Mouse (Mus musculus): ENCODE data around the gene Rasal3. TPM values are rescaled to one million over a fixed set of nuclear protein-coding genes. Genes with fewer than 3 reads are reported as not detected.

The Rasal3 gene
- polyA plus RNA-seq, 1 experiment from 2014 or later: 0.63 TPM

GRCm38 (mm10) chr17:32435151-32435550 lies 31.8 kb upstream of the Rasal3 start:
- H3K27me3 ChIP-seq (ENCODE audit: control insufficient read depth, insufficient read depth, low read length): no peaks in the 10 kb centered on the region
- DNase-seq (ENCODE audit: low spot score) (no peak), ATAC-seq (replicated peaks; ENCODE audit: insufficient number of reproducible peaks, low FRiP score, low TSS enrichment, low read depth) (no peak)
- no peaks in the 10 kb centered on the region for H3K9me3 ChIP-seq (replicated peaks; ENCODE audit: control insufficient read depth, low read length)
- no peak overlapping the region for H3K4me3 ChIP-seq (ENCODE audit: low read depth, low read length)
- H3K36me3 ChIP-seq (replicated peaks; ENCODE audit: control insufficient read depth, insufficient read depth, low read depth, low read length): no peaks in the 10 kb centered on the region
- no peak overlapping the region for H3K27ac ChIP-seq (replicated peaks; ENCODE audit: low read depth, low read length)
- no peak overlapping the region for H3K4me2 ChIP-seq (ENCODE audit: low read depth, low read length)
- no peak overlapping the region for H3K9ac ChIP-seq (replicated peaks; ENCODE audit: low read length)
- no peaks in the 10 kb centered on the region for H3K4me1 ChIP-seq (ENCODE audit: control insufficient read depth, insufficient read depth, low read length)
- WGBS: 75% methylated on average over 5 of the region's 5 CpGs

- H3K36me3 ChIP-seq (replicated peaks; ENCODE audit: control insufficient read depth, insufficient read depth, low read depth, low read length): no peaks in the 10 kb centered on the region
- DNase-seq (ENCODE audit: low spot score): no peak
- H3K4me1 ChIP-seq (ENCODE audit: control insufficient read depth, insufficient read depth, low read length): no peaks in the 10 kb centered on the region
- 70% methylated on average over 4 of the region's 4 CpGs for WGBS
- H3K9ac ChIP-seq (replicated peaks; ENCODE audit: low read length): no peak overlapping the region
- no peak overlapping the region for H3K27ac ChIP-seq (replicated peaks; ENCODE audit: low read depth, low read length)
- H3K9me3 ChIP-seq (replicated peaks; ENCODE audit: control insufficient read depth, low read length): no peaks in the 10 kb centered on the region
- no peak overlapping the region for H3K4me2 ChIP-seq (ENCODE audit: low read depth, low read length)
- no peaks in the 10 kb centered on the region for H3K27me3 ChIP-seq (ENCODE audit: control insufficient read depth, insufficient read depth, low read length)
- ATAC-seq (replicated peaks; ENCODE audit: insufficient number of reproducible peaks, low FRiP score, low TSS enrichment, low read depth): no peak
- no peak overlapping the region for H3K4me3 ChIP-seq (ENCODE audit: low read depth, low read length)
Observed at GRCm38 (mm10) chr17:32434324-32434723, 30.9 kb upstream of the Rasal3 start.

GRCm38 (mm10) chr17:32431972-32432371 lies 28.6 kb upstream of the Rasal3 start:
- 61% methylated on average over 3 of the region's 3 CpGs for WGBS
- ATAC-seq (replicated peaks; ENCODE audit: insufficient number of reproducible peaks, low FRiP score, low TSS enrichment, low read depth): no peak

GRCm38 (mm10) chr17:32426610-32427009 lies 23.2 kb upstream of the Rasal3 start:
- Histone ChIP-seq H3K27me3 (ENCODE audit: control insufficient read depth, insufficient read depth, low read length) (no peaks in the 10 kb centered on the region), H3K4me2 (ENCODE audit: low read depth, low read length) (no peak overlapping the region), H3K9ac (replicated peaks; ENCODE audit: low read length) (no peak overlapping the region), H3K4me3 (ENCODE audit: low read depth, low read length) (no peak overlapping the region), H3K36me3 (replicated peaks; ENCODE audit: control insufficient read depth, insufficient read depth, low read depth, low read length) (no peaks in the 10 kb centered on the region), H3K27ac (replicated peaks; ENCODE audit: low read depth, low read length) (no peak overlapping the region), H3K9me3 (replicated peaks; ENCODE audit: control insufficient read depth, low read length) (no peaks in the 10 kb centered on the region), H3K4me1 (ENCODE audit: control insufficient read depth, insufficient read depth, low read length) (no peaks in the 10 kb centered on the region)
- ATAC-seq (replicated peaks; ENCODE audit: insufficient number of reproducible peaks, low FRiP score, low TSS enrichment, low read depth) (no peak), DNase-seq (ENCODE audit: low spot score) (no peak)

More at GRCm38 (mm10) chr17:32431972-32432371, 28.6 kb upstream of the Rasal3 start:
- no peak overlapping the region for H3K9ac ChIP-seq (replicated peaks; ENCODE audit: low read length)
- H3K4me1 ChIP-seq (ENCODE audit: control insufficient read depth, insufficient read depth, low read length): no peaks in the 10 kb centered on the region
- DNase-seq (ENCODE audit: low spot score): peak; percentile 48
- no peak overlapping the region for H3K4me2 ChIP-seq (ENCODE audit: low read depth, low read length)
- H3K4me3 ChIP-seq (ENCODE audit: low read depth, low read length): no peak overlapping the region
- H3K36me3 ChIP-seq (replicated peaks; ENCODE audit: control insufficient read depth, insufficient read depth, low read depth, low read length): no peaks in the 10 kb centered on the region
- H3K27ac ChIP-seq (replicated peaks; ENCODE audit: low read depth, low read length): no peak overlapping the region
- no peaks in the 10 kb centered on the region for H3K27me3 ChIP-seq (ENCODE audit: control insufficient read depth, insufficient read depth, low read length)
- H3K9me3 ChIP-seq (replicated peaks; ENCODE audit: control insufficient read depth, low read length): no peaks in the 10 kb centered on the region

GRCm38 (mm10) chr17:32424034-32424433 lies 20.7 kb upstream of the Rasal3 start, which contains the start of gene Pglyrp2:
Gene Pglyrp2 (minus strand): TSS chr17:32424167.
- Histone ChIP-seq H3K9me3 (replicated peaks; ENCODE audit: control insufficient read depth, low read length) (no peaks in the 10 kb centered on the region), H3K4me1 (ENCODE audit: control insufficient read depth, insufficient read depth, low read length) (no peaks in the 10 kb centered on the region), H3K27ac (replicated peaks; ENCODE audit: low read depth, low read length) (no peak within 1 kb of the TSS), H3K4me2 (ENCODE audit: low read depth, low read length) (no peak within 1 kb of the TSS), H3K27me3 (ENCODE audit: control insufficient read depth, insufficient read depth, low read length) (no peaks in the 10 kb centered on the region), H3K36me3 (replicated peaks; ENCODE audit: control insufficient read depth, insufficient read depth, low read depth, low read length) (no peaks in the 10 kb centered on the region), H3K4me3 (ENCODE audit: low read depth, low read length) (no peak within 1 kb of the TSS), H3K9ac (replicated peaks; ENCODE audit: low read length) (no peak within 1 kb of the TSS)
- WGBS: 91% methylated on average over 2 of the region's 2 CpGs
- ATAC-seq (replicated peaks; ENCODE audit: insufficient number of reproducible peaks, low FRiP score, low TSS enrichment, low read depth) (no peak), DNase-seq (ENCODE audit: low spot score) (no peak)

- DNase-seq (ENCODE audit: low spot score): no peak
- Histone ChIP-seq H3K4me2 (ENCODE audit: low read depth, low read length) (no peak overlapping the region), H3K27me3 (ENCODE audit: control insufficient read depth, insufficient read depth, low read length) (no peaks in the 10 kb centered on the region; the same call in 1 of the 2 replicates), H3K4me3 (ENCODE audit: low read depth, low read length) (no peak overlapping the region), H3K36me3 (replicated peaks; ENCODE audit: control insufficient read depth, insufficient read depth, low read depth, low read length) (no peaks in the 10 kb centered on the region), H3K9ac (replicated peaks; ENCODE audit: low read length) (no peak overlapping the region), H3K9me3 (replicated peaks; ENCODE audit: control insufficient read depth, low read length) (no peaks in the 10 kb centered on the region), H3K27ac (replicated peaks; ENCODE audit: low read depth, low read length) (no peak overlapping the region), H3K4me1 (ENCODE audit: control insufficient read depth, insufficient read depth, low read length) (no peaks in the 10 kb centered on the region)
- no peak for ATAC-seq (replicated peaks; ENCODE audit: insufficient number of reproducible peaks, low FRiP score, low TSS enrichment, low read depth)
- 86% methylated on average over 8 of the region's 8 CpGs for WGBS
Observed at GRCm38 (mm10) chr17:32420781-32421180, 17.4 kb upstream of the Rasal3 start.

- Histone ChIP-seq H3K4me3 (ENCODE audit: low read depth, low read length) (no peak overlapping the region), H3K27me3 (ENCODE audit: control insufficient read depth, insufficient read depth, low read length) (peaks cover 2% of the 10 kb centered on the region; the same call in 1 of the 2 replicates), H3K9me3 (replicated peaks; ENCODE audit: control insufficient read depth, low read length) (no peaks in the 10 kb centered on the region), H3K27ac (replicated peaks; ENCODE audit: low read depth, low read length) (no peak overlapping the region), H3K4me2 (ENCODE audit: low read depth, low read length) (no peak overlapping the region), H3K36me3 (replicated peaks; ENCODE audit: control insufficient read depth, insufficient read depth, low read depth, low read length) (no peaks in the 10 kb centered on the region), H3K4me1 (ENCODE audit: control insufficient read depth, insufficient read depth, low read length) (no peaks in the 10 kb centered on the region), H3K9ac (replicated peaks; ENCODE audit: low read length) (no peak overlapping the region)
- WGBS: 76% methylated on average over 2 of the region's 2 CpGs
- no peak for DNase-seq (ENCODE audit: low spot score)
- ATAC-seq (replicated peaks; ENCODE audit: insufficient number of reproducible peaks, low FRiP score, low TSS enrichment, low read depth): no peak
Observed at GRCm38 (mm10) chr17:32419989-32420388, 16.6 kb upstream of the Rasal3 start.

- H3K9ac ChIP-seq (replicated peaks; ENCODE audit: low read length): no peak overlapping the region
- H3K4me3 ChIP-seq (ENCODE audit: low read depth, low read length): no peak overlapping the region
- H3K4me1 ChIP-seq (ENCODE audit: control insufficient read depth, insufficient read depth, low read length): no peaks in the 10 kb centered on the region
- ATAC-seq (replicated peaks; ENCODE audit: insufficient number of reproducible peaks, low FRiP score, low TSS enrichment, low read depth): no peak
- DNase-seq (ENCODE audit: low spot score): no peak
- H3K27ac ChIP-seq (replicated peaks; ENCODE audit: low read depth, low read length): no peak overlapping the region
- no peak overlapping the region for H3K4me2 ChIP-seq (ENCODE audit: low read depth, low read length)
- 93% methylated on average over 14 of the region's 14 CpGs for WGBS
- no peaks in the 10 kb centered on the region for H3K36me3 ChIP-seq (replicated peaks; ENCODE audit: control insufficient read depth, insufficient read depth, low read depth, low read length)
- H3K27me3 ChIP-seq (ENCODE audit: control insufficient read depth, insufficient read depth, low read length): peaks cover 3% of the 10 kb centered on the region; the same call in 1 of the 2 replicates
- H3K9me3 ChIP-seq (replicated peaks; ENCODE audit: control insufficient read depth, low read length): no peaks in the 10 kb centered on the region
Observed at GRCm38 (mm10) chr17:32416771-32417170, 13.4 kb upstream of the Rasal3 start.

All from embryonic facial prominence, embryonic 11.5 days (tissue).